Mouse (Mus musculus) intestine, embryonic 16.5 days (tissue): Measurements from ENCODE around the gene Pcbp1. TPM values are rescaled to one million over a fixed set of nuclear protein-coding genes. Genes with fewer than 3 reads are reported as not detected.

ENCODE experiments used
- ATAC-seq: fragments of 200-750 bp; cut with Nextera tagmentation; 2 replicates; pipeline ENCODE4 v1.8.0; 2017; ENCODE audit warnings: moderate TSS enrichment, moderate library complexity
- H3K27ac ChIP-seq: fragments of 300-500 bp; sonication (generic); 2 replicates; pipeline ENCODE4 v1.5.1; 2014; ENCODE audit warnings: mild to moderate bottlenecking, low read length
- H3K27me3 ChIP-seq: fragments of 300-500 bp; sonication (generic); replicated peaks from 2 replicates; pipeline ENCODE4 v1.6.1; 2014; ENCODE audit warnings: low read length, control low read depth, mixed read lengths; ENCODE audit not compliant: control insufficient read depth, insufficient read depth
- H3K36me3 ChIP-seq: fragments of 300-500 bp; sonication (generic); 2 replicates; pipeline ENCODE4 v1.6.1; 2014; ENCODE audit warnings: low read length, control low read depth; ENCODE audit not compliant: control insufficient read depth, insufficient read depth
- H3K4me1 ChIP-seq: fragments of 300-500 bp; sonication (generic); 2 replicates; pipeline ENCODE4 v1.6.1; 2014; ENCODE audit warnings: low read length, control low read depth, mixed read lengths; ENCODE audit not compliant: control insufficient read depth, insufficient read depth
- H3K4me2 ChIP-seq: fragments of 300-500 bp; sonication (generic); 2 replicates; pipeline ENCODE4 v1.6.1; 2014; ENCODE audit warnings: low read depth, low read length, control low read depth
- H3K4me3 ChIP-seq: fragments of 300-500 bp; sonication (generic); 2 replicates; pipeline ENCODE4 v1.5.1; 2014; ENCODE audit warnings: mild to moderate bottlenecking, low read length
- H3K9ac ChIP-seq: fragments of 300-500 bp; sonication (generic); 2 replicates; pipeline ENCODE4 v1.6.1; 2014; ENCODE audit warnings: low read depth, low read length
- H3K9me3 ChIP-seq: fragments of 300-500 bp; sonication (generic); 2 replicates; pipeline ENCODE4 v1.6.1; 2016; ENCODE audit warnings: low read length, control low read depth; ENCODE audit not compliant: control insufficient read depth
- WGBS: fragments of 180-500 bp; shearing (Covaris S2); extraction: QIAGEN DNeasy Blood & Tissue Kit; methylation state at CpG from one replicate; pipeline ENCODE4 v1.1.7; 2014; 5-methylcytosine and 5-hydroxymethylcytosine counted together
- microRNA-seq: library from miRNA; unstranded; fragments of <30 nt; microRNA quantifications from one replicate; pipeline ENCODE4, GENCODE M21; 2016
- polyA plus RNA-seq: library from polyadenylated mRNA; unstranded; fragments of >200 nt; fragmentation: Nextera tagmentation; extraction: Ambion mirVana; gene quantifications from 2 replicates; pipeline ENCODE4 v1.2.1, GENCODE M21; 2015

Pcbp1 gene
- polyA plus RNA-seq, 1 experiment from 2014 or later, result 173 TPM

GRCm38 (mm10) chr6:86475462-86476167 lies 50.5 kb downstream of the Pcbp1 start:
- Histone ChIP-seq H3K4me2 (no peak overlapping the region), H3K4me3 (no peak overlapping the region), H3K36me3 (no peaks in the 10 kb centered on the region), H3K9ac (0 out of 2 replicates have a peak overlapping the region, but pooled peaks have one; percentile 9), H3K9me3 (no peaks in the 10 kb centered on the region), H3K4me1 (peaks cover 30% of the 10 kb centered on the region), H3K27ac (peak overlapping the region; percentile 42), H3K27me3 (no peaks in the 10 kb centered on the region)
- no peak for ATAC-seq
- WGBS, result 71% methylated on average over 9 of the region's 9 CpGs

- H3K4me1 ChIP-seq, result peaks cover 27% of the 10 kb centered on the region
- no peak overlapping the region for H3K4me2 ChIP-seq
- ATAC-seq, result no peak
- H3K27me3 ChIP-seq, result no peaks in the 10 kb centered on the region
- no peaks in the 10 kb centered on the region for H3K9me3 ChIP-seq
- no peak overlapping the region for H3K4me3 ChIP-seq
- no peaks in the 10 kb centered on the region for H3K36me3 ChIP-seq
- no peak overlapping the region for H3K9ac ChIP-seq
- no peak overlapping the region for H3K27ac ChIP-seq
Measured at GRCm38 (mm10) chr6:86474646-86475181, 51.4 kb downstream of the Pcbp1 start.

Small RNA genes within 50 kb of the gene (microRNA-seq; reads per million reads assigned to microRNA genes)
- not detected for gene Gm22184

Other genes starting within 250 kb of the Pcbp1 start
- gene Fam136a, start 160.7 kb downstream of the Pcbp1 start, polyA plus RNA-seq, result 163 and 176 TPM in 2 replicates
- gene Snrpg, start 155.0 kb downstream of the Pcbp1 start, polyA plus RNA-seq, result 393 and 465 TPM in 2 replicates
- gene Pcyox1, start 129.2 kb downstream of the Pcbp1 start, polyA plus RNA-seq, result 76.7 and 77.2 TPM in 2 replicates
- gene Tia1, start 122.1 kb downstream of the Pcbp1 start, polyA plus RNA-seq, result 97.9 and 110 TPM in 2 replicates
- gene Gm44790, start 99.7 kb downstream of the Pcbp1 start, polyA plus RNA-seq, result not detected in 2 replicates
- 17.9 and 21.7 TPM in 2 replicates for gene C87436, start 87.9 kb downstream of the Pcbp1 start, polyA plus RNA-seq
- 0.73 and 1.1 TPM in 2 replicates for gene Asprv1, start 101.8 kb upstream of the Pcbp1 start, polyA plus RNA-seq
- 15.0 and 19.7 TPM in 2 replicates for gene Mxd1, start 142.8 kb upstream of the Pcbp1 start, polyA plus RNA-seq
- 85.1 and 85.3 TPM in 2 replicates for gene Snrnp27, start 158.2 kb upstream of the Pcbp1 start, polyA plus RNA-seq
- gene Gmcl1, start 207.1 kb upstream of the Pcbp1 start, polyA plus RNA-seq, result 22.1 and 24.3 TPM in 2 replicates